Mouse (Mus musculus) skeletal muscle tissue, adult 2 months (tissue): ENCODE measurements around the gene Pde4b.
A peak's percentile ranks its signal among the peaks of the same experiment; 100 is the strongest.

Experiments used
- DNase-seq: peaks from one replicate; pipeline ENCODE4 v3.0.0-alpha.2; 2012; ENCODE audit warnings: low read depth, low spot score

Pde4b gene

DNA sequence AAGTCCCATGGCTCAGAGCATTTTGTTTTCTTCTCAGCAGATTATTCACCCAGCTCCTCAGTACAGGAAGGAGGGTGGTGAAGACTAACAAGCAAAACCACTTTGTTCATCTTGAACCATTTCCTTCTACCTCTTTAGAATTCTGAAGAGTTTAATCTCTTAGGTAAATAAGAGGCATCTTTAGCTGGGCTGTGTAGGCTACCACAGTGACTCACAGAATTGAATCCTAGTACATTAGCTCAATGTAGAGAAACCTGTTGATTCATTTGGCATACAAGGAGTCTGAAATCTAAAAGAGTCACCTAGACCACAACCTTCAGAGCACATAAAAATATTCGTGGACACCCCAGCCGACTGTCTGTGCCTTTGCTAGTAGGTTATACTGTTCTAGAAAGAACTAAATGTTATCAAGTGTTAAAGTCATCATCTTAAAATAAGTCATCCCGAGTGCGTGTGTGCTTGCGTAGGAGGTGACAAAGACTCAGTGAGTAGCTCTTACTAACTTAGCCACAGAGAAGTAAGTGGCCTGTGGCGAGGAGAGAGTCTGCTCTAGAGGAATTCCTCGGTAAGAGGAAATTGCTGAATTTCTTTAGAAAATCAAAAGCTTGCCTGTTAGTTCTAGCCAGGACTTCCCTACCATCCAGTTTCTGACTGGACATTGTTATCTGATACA lies 520.5 kb downstream of the Pde4b start:
- DNase-seq: no peak

GRCm38 (mm10) chr4:102612596-102612995 lies 525.3 kb downstream of the Pde4b start:
- DNase-seq: no peak

DNA sequence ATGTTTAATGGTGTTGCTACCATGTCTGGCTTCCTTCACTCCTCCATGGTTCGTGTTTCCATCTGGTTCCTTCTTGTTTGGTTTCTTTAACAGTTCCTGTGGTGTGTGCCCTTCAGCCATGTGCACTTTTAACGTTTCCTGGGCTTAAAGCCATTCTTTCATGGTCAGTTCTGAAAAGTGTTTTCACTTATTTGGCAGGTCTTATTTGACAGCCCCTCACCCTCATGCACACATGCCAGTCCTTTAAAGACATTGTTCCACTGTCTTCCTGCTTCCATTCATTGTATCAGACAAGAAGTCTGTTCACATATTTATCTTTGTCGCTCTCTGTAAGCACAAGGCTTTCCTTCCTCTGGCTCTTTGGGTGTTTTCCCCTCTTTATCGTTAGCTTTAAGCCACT lies 530.4 kb downstream of the Pde4b start:
- DNase-seq: no peak

DNA sequence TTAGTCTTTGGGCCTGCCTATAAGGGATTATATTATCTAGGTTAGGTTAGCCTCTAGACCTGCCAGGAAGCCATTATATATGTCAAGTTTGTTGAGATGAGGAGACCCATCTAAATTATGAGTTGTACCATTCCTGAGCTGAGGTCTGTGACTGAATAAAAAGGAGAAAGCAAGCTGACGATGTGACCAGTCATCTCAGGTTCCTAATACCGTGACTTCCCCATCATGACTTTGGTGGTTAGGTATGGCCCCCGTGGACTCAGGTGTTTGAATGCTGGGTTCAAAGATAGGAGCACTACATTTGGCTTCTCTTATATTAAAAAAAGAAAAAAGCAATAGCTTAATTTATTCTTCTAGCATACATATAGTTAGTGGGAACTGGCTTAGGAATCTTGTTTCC lies 531.3 kb downstream of the Pde4b start:
- no peak for DNase-seq

DNA sequence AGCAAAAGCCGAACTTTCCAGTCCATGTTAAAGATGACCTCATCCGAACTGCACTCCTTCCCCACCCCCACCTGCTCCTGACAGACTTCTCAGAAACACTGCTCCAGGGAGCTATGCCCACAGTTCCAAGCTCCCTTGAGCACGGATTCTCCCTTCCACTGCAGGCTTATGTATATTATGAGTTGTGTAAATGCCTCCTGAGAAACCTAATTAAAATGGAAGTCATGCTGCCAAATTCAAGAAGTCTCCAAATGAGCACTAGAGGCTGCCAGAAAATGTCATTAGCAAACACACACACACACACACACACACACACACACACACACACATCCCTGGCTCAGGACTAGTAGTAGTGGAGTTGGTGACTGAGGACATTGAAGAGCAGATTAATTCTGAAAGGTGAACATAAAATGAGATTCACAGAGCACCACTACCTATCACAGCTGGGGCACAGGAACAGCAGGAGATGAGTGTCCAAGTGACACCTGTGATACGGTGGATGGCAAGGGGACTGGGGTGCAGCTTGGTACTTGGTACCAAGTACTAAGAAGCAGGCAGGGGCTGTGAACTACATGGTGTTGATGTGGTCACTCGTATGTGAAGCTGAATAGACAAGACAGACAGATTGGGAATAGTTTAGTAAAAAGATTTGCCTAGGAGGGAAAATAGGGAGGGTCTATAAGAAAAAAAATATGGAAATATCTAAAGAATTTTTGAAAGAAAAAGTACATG lies 533.0 kb downstream of the Pde4b start:
- DNase-seq: no peak

DNA sequence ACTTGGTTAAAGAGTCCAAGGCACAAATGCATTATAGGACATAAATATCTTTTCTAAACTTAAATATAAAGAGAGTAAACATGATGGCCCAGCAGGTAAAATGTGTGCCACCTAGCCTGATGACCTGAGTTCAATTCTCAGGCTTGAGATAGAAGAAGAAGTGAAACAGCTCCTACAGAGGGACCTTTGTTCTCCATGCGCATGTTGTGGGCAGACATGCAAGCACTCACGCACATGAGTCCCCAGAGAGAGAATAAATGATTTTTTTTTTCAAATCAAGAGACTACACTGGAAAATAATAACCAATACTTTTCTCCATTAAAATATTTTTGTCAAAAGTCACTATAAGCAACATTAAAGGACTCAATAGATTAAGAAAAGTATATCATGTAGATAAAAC lies 533.8 kb downstream of the Pde4b start:
- DNase-seq: no peak

DNA sequence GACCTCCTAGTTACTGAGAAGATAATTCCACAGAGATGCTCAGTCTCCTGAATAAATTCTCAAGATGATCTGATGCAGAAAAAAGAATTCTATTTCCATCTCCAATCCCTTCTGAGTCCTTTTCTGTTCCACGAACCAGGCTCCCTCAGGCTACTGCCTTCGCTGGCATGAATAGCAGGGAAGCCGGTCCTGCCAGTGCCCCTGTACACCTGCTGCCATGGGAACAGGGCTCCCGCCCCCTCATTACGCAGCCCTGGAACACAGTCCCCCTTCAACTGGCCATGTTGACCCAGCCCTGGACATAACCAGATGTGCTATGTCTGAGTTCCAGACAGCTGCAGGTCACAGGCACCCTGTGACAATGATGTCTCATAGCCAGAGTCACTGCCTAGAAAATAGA lies 535.6 kb downstream of the Pde4b start:
- no peak for DNase-seq

- DNase-seq: peak; percentile 56
Measured at GRCm38 (mm10) chr4:102623789-102624611, 536.7 kb downstream of the Pde4b start.

- peak; percentile 60 for DNase-seq
Measured at GRCm38 (mm10) chr4:102624937-102625336, 537.6 kb downstream of the Pde4b start.

DNA sequence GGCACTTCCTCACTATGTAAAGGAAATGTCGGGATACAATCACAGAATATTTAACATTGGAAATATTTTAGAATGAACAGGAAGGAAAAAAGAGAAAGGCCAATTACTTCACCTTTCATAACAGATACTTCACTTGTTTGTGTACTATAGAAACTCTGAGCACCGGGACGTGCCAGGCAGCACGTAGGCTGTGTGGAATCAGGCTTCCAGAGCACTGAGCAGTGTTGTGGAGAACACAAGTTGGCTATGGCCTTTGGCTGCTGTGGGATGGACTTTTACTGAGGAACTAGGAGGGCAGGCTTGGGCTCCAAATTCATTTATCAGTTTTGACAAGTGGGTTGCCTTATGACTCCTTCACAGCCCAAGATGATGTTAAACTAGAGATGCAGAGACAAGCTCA lies 540.5 kb downstream of the Pde4b start:
- no peak for DNase-seq

DNA sequence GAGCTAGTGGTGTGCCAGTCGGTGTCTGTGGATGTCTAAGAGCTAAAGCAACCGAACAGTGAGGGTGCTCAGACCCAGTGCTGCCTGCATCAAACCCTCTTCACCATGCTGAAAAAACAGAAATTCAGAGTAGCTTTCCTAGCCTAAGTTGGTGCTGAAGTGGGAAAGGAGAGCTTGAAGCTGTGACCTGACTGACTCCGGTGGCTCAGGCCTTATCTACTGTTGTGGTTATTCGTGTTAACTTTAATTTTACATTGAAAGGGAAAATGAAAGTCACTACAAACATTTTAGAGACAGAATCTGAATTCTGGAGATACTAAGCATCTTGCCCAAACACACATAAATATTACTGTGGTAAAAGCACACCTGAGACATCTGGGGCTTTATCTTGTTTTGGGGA lies 542.3 kb downstream of the Pde4b start:
- no peak for DNase-seq

DNA sequence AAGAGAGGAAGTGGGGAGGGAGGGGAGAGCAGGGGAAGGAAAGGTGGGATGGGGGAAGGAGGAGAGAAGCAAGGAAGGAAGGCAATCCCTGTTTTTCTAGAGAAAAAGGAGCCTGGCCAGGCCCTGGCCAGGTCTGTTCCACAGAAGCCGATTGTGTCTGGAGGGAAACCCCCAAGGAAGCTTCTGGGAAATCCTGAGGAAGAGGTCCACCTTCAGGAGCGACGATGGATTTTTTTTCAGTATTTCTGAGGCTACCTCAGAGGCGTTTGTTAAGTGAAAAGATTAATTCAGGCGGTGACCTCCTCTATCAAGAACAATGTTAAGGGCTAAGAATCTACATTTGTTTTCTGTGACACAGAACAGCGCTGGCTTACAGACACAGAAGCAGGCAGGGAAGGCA lies 542.9 kb downstream of the Pde4b start:
- DNase-seq: no peak

- peak; percentile 47 for DNase-seq
Measured at GRCm38 (mm10) chr4:102631624-102632023, 544.3 kb downstream of the Pde4b start.

DNA sequence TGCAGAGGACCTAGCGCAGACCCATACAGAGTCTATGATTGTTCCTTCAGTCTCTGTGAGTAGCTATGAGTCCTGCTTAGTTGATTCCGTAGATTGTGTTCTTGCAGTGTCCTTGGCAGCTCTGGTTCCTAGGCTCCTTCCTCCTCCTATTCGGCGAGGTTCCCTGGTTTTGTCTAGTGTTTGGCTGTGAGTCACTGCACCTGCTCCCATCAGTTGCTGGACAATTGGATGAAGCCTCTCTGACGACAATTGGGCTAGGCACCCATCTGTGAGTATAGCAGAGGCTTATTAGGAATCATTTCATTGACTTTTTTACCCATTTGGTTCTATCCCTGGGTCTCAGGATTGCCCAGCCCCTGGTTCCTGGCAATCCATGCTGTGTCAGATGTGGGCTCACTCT lies 545.9 kb downstream of the Pde4b start:
- DNase-seq: peak; percentile 52

- DNase-seq: peak; percentile 44
Measured at GRCm38 (mm10) chr4:102635258-102635657, 547.9 kb downstream of the Pde4b start.

- DNase-seq: no peak
Measured at GRCm38 (mm10) chr4:102635944-102636343, 548.6 kb downstream of the Pde4b start.

GRCm38 (mm10) chr4:102637348-102637910 lies 550.1 kb downstream of the Pde4b start:
- no peak for DNase-seq

- no peak for DNase-seq
Measured at GRCm38 (mm10) chr4:102640942-102641341, 553.6 kb downstream of the Pde4b start.

GRCm38 (mm10) chr4:102644062-102644461 lies 556.7 kb downstream of the Pde4b start:
- no peak for DNase-seq

- no peak for DNase-seq
Measured at GRCm38 (mm10) chr4:102647056-102647455, 559.7 kb downstream of the Pde4b start.

- no peak for DNase-seq
Measured at GRCm38 (mm10) chr4:102655331-102655730, 568.0 kb downstream of the Pde4b start.

DNA sequence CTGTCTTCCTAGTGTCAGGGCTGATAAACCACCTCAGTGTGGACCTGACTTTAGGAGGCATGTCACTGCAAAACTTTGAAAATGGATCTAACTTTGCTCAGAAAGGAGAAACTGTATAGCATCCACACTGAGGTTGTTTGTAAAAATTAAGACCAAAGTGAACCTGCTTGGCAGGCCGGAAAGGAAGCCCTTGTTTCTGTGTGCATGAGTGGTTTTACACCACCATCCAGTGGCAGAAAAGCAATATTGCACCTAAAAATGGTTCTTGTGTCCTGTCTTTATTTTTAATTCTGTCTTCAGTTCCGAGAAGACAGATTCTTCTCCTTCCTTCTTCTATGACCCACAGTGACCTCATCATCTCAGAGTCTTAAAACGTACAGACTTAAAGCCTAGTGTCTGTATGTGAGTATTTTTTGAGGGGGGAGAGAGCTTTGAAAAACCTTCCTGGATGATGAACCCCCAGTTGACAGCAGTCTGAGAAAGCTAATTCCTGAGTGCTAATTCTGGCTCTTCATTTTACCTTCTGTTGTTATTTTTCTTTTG lies 569.2 kb downstream of the Pde4b start:
- peak; percentile 66 for DNase-seq
